Mouse (Mus musculus) brain, embryonic 14.5 days (tissue): ENCODE data around the gene Mtfr1l.

Source experiments
- CTCF ChIP-seq: fragments of 200-500 bp; IDR thresholded peaks from 2 replicates; pipeline ENCODE4 v1.5.1; 2012; ENCODE audit warnings: inconsistent platforms, mild to moderate bottlenecking, moderate library complexity, borderline replicate concordance; ENCODE audit not compliant: insufficient read depth, insufficient read length; ENCODE audit errors: extremely low read depth
- POLR2A ChIP-seq: fragments of 200-500 bp; IDR thresholded peaks from 2 replicates; pipeline ENCODE4 v1.6.1; 2012; ENCODE audit warnings: mild to moderate bottlenecking, inconsistent platforms, borderline replicate concordance; ENCODE audit not compliant: poor library complexity, insufficient read depth, insufficient read length, severe bottlenecking; ENCODE audit errors: extremely low read depth

DNA sequence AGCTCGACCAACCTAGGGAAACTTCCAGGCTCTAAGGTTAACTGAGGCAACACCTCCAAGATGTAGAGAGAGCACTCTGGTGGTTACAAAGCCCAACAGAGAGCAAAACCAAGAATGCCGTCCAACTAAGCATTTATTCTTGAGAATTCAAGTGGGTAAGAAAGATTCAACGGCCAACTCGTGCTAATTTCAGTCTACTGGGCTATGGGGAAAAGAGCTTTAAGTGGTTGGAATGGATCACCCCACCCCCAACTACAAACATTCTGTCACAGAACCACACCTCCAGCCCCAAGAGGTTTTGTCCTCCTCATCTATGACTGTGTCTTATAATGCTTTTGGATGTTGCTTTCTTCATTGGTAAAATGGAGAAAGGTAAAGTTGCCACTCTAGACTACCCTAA, 2.3 kb downstream of the Mtfr1l start:
- no peak for TF ChIP-seq CTCF
- no peak for TF ChIP-seq POLR2A
